Mouse (Mus musculus) ES-Bruce4 (cell line): ENCODE data around the gene Kpna4.

Experiments
- CTCF ChIP-seq: IDR thresholded peaks from one replicate; pipeline ENCODE4 v1.8.1; 2011; ENCODE audit warnings: low read depth, low read length
- POLR2A ChIP-seq: IDR thresholded peaks from one replicate; pipeline ENCODE4 v1.8.1; 2011; ENCODE audit warnings: low read length; ENCODE audit not compliant: insufficient read depth

- no peak for TF ChIP-seq CTCF
- TF ChIP-seq POLR2A, result no peak
Measured at GRCm38 (mm10) chr3:69150921-69151320, 24.0 kb upstream of the Kpna4 start.
